Mouse (Mus musculus) forebrain, embryonic 10.5 days (tissue): ENCODE results near the gene Klk12. TPM values are rescaled to one million over a fixed set of nuclear protein-coding genes. Genes with fewer than 3 reads are reported as not detected.

Source experiments
- DNase-seq: peaks from one replicate; pipeline ENCODE4 v3.0.0-alpha.2; 2017; ENCODE audit warnings: low spot score; ENCODE audit errors: extremely low spot score
- H3K27ac ChIP-seq: fragments of 300-500 bp; sonication (generic); 2 replicates; pipeline ENCODE4 v1.5.1; 2016; ENCODE audit warnings: mild to moderate bottlenecking
- H3K27me3 ChIP-seq: fragments of 300-500 bp; sonication (generic); 2 replicates; pipeline ENCODE4 v1.6.1; 2016; ENCODE audit warnings: mild to moderate bottlenecking; ENCODE audit not compliant: poor library complexity, severe bottlenecking
- H3K36me3 ChIP-seq: fragments of 300-500 bp; sonication (generic); replicated peaks from 2 replicates; pipeline ENCODE4 v1.6.1; 2016; ENCODE audit warnings: mild to moderate bottlenecking, moderate library complexity
- H3K4me1 ChIP-seq: fragments of 300-500 bp; sonication (generic); 2 replicates; pipeline ENCODE4 v1.6.1; 2016
- H3K4me3 ChIP-seq: fragments of 300-500 bp; sonication (generic); 2 replicates; pipeline ENCODE4 v1.5.1; 2016; ENCODE audit warnings: mild to moderate bottlenecking, moderate library complexity
- H3K9me3 ChIP-seq: fragments of 300-500 bp; sonication (generic); 2 replicates; pipeline ENCODE4 v1.6.1; 2016; ENCODE audit warnings: mild to moderate bottlenecking, moderate library complexity
- WGBS: fragments of 180-500 bp; shearing (Covaris S2); methylation state at CpG from one replicate; pipeline ENCODE4 v1.1.7; 2016; 5-methylcytosine and 5-hydroxymethylcytosine counted together
- polyA plus RNA-seq: library from polyadenylated mRNA; unstranded; fragments of >200 nt; fragmentation: Nextera tagmentation; extraction: Ambion mirVana; gene quantifications from 2 replicates; pipeline ENCODE4 v1.2.1, GENCODE M21; 2016

Gene Klk12
- polyA plus RNA-seq, 1 experiment from 2014 or later = not detected

DNA sequence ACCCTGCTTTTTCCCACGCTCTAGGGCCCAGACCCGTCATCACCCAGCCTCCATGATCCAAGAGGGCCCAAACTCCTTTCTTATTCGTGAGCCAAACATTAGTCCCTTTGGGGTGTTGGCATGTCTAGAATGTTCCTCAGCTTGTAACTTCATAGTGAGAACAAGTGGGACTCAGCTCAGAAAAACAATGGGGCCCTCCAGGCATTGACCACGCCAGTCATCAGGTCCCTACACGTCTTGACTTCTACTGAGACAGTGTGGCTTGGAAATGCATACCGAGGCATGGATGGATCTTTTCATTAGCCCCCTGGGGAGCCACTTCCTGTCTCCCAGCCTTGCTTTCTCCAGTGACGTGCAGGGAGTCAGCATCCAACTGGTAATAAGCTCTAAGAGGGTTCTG, 31.2 kb downstream of the Klk12 start:
- H3K27ac ChIP-seq = no peak overlapping the region
- 79% methylated on average over 7 of the region's 7 CpGs for WGBS
- H3K36me3 ChIP-seq = no peaks in the 10 kb centered on the region
- no peaks in the 10 kb centered on the region for H3K9me3 ChIP-seq
- H3K4me1 ChIP-seq = peaks cover 24% of the 10 kb centered on the region
- DNase-seq = no peak
- peaks cover 40% of the 10 kb centered on the region for H3K27me3 ChIP-seq
- H3K4me3 ChIP-seq = no peak overlapping the region

DNA sequence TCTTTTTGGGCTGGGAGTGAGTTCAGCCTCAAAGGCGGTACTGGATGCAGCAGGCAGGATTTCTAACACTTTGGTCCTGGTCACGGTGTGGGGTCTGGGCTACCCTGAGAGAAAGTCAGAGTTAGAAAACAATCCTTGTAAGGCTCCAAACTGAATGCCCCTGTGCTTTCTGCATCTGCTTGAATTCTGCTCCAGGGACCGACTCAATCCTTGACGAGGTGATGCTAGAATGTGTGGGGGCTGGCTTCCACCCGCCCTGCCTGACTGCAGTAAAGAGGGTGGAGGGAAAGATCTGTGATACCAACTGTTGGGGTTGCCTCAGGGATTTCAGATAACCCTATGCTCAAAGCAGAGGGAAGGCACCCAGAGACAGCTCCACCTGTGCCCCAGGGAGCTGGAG, 42.3 kb downstream of the Klk12 start, which contains the start of gene Klk7:
Gene Klk7 (plus strand): TSS at position 301 of the 400 bp plus-strand sequence.
- no peak for DNase-seq
- no peaks in the 10 kb centered on the region for H3K9me3 ChIP-seq
- WGBS = 56% methylated on average over 5 of the region's 5 CpGs
- H3K36me3 ChIP-seq = no peaks in the 10 kb centered on the region
- no peaks in the 10 kb centered on the region for H3K4me1 ChIP-seq
- H3K27ac ChIP-seq = no peak within 1 kb of the TSS
- no peaks in the 10 kb centered on the region for H3K27me3 ChIP-seq
- H3K4me3 ChIP-seq = no peak within 1 kb of the TSS

DNA sequence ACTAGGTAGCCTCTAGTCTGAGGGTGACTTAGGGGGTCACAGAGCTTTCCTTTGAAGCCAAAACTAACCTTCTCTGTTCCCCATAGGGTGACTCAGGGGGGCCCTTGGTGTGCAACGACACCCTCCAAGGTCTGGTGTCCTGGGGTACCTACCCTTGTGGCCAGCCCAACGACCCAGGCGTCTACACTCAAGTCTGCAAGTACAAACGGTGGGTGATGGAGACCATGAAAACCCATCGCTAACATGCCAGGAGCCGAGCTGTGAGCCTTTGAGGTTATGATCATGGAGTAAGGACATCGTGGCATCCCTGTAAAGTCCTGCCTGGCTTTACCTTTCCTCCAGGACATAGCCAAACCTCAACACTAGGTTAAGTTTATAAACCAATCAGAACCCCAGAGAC, 46.5 kb downstream of the Klk12 start:
- no peak overlapping the region for H3K4me3 ChIP-seq
- H3K27me3 ChIP-seq = no peaks in the 10 kb centered on the region
- DNase-seq = no peak
- no peaks in the 10 kb centered on the region for H3K9me3 ChIP-seq
- no peaks in the 10 kb centered on the region for H3K4me1 ChIP-seq
- 88% methylated on average over 7 of the region's 7 CpGs for WGBS
- H3K36me3 ChIP-seq = no peaks in the 10 kb centered on the region
- H3K27ac ChIP-seq = no peak overlapping the region

DNA sequence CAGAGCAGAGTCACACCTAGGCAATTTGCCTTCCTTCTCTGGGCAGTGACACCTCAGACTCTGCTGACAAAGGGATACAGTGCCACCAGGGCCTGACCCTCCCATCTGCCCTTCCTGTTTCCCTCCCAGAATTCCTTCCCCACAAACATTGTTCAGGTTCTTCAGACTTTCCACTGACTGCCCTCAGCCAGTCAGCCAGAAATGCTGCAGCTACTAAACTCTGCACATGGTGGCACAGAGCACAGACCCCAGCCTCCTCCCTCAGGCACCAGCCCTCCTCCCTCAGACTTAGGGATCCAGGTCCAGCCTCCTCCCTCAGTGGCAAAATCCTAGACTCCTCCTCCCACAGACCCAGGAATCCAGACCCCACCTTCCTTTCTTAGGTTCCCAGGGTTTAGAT, 48.0 kb downstream of the Klk12 start:
- H3K27ac ChIP-seq = no peak overlapping the region
- DNase-seq = no peak
- no peak overlapping the region for H3K4me3 ChIP-seq
- H3K27me3 ChIP-seq = no peaks in the 10 kb centered on the region
- H3K9me3 ChIP-seq = no peaks in the 10 kb centered on the region
- no peaks in the 10 kb centered on the region for H3K36me3 ChIP-seq
- H3K4me1 ChIP-seq = no peaks in the 10 kb centered on the region

DNA sequence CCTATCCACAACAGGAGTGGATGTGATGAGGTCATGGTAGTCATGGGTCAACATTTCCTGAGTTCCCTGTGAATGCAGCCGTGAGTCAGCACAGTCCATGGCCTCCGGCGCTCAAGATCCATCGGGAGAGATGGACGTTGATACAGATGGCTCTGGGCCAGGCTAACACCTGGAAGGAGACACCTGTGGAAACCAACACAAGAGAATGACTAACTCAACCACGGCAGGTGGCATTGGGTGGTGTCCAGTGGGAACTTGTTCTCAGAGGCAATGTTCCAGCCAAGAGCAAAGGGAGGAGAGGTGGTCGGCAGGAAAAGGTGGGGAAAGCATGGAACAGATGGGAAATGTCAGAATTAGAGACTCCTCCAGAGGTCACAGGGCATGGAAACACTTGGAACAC, 52.9 kb downstream of the Klk12 start:
- H3K27ac ChIP-seq = no peak overlapping the region
- no peaks in the 10 kb centered on the region for H3K36me3 ChIP-seq
- WGBS = 88% methylated on average over 7 of the region's 7 CpGs

More for the DNA sequence above, 52.9 kb downstream of the Klk12 start:
- Histone ChIP-seq H3K4me1 (no peaks in the 10 kb centered on the region), H3K27me3 (no peaks in the 10 kb centered on the region), H3K9me3 (no peaks in the 10 kb centered on the region), H3K4me3 (no peak overlapping the region)
- no peak for DNase-seq

Other genes with a start within 250 kb of the Klk12 start
- 0.70 and 0.86 TPM in 2 replicates for gene Cd33, start 224.5 kb upstream of the Klk12 start, polyA plus RNA-seq
- gene Zfp658, start 206.6 kb upstream of the Klk12 start, polyA plus RNA-seq = 4.8 and 5.1 TPM in 2 replicates
- 14.6 and 15.3 TPM in 2 replicates for gene Zfp719, start 189.3 kb upstream of the Klk12 start, polyA plus RNA-seq
- 1.5 and 2.3 TPM in 2 replicates for gene Zfp819, start 161.7 kb upstream of the Klk12 start, polyA plus RNA-seq
- gene Ceacam18, start 134.2 kb upstream of the Klk12 start, polyA plus RNA-seq = not detected in 2 replicates
- gene Siglece, start 108.7 kb upstream of the Klk12 start, polyA plus RNA-seq = 0.21 and 0.22 TPM in 2 replicates
- gene Ctu1, start 96.9 kb upstream of the Klk12 start, polyA plus RNA-seq = 15.7 and 18.4 TPM in 2 replicates
- gene Klk14, start 78.5 kb upstream of the Klk12 start, polyA plus RNA-seq = not detected in 2 replicates
- 0.29 and 0.64 TPM in 2 replicates for gene Klk13, start 56.3 kb upstream of the Klk12 start, polyA plus RNA-seq
- 0.11 TPM in 1 of 2 replicates, not detected in the other for gene Klk11, start 5.7 kb downstream of the Klk12 start, polyA plus RNA-seq
- gene Klk10, start 12.1 kb downstream of the Klk12 start, polyA plus RNA-seq = 0.11 and 0.43 TPM in 2 replicates
- not detected in 2 replicates for gene Klk9, start 23.0 kb downstream of the Klk12 start, polyA plus RNA-seq
- 12.6 and 12.8 TPM in 2 replicates for gene Klk8, start 28.7 kb downstream of the Klk12 start, polyA plus RNA-seq
- not detected in 2 replicates for gene Klk7, start 42.4 kb downstream of the Klk12 start, polyA plus RNA-seq
- gene Klk6, start 55.6 kb downstream of the Klk12 start, polyA plus RNA-seq = not detected in 2 replicates
- gene Klk5, start 73.1 kb downstream of the Klk12 start, polyA plus RNA-seq = 0.19 and 0.30 TPM in 2 replicates
- gene Klk4, start 112.3 kb downstream of the Klk12 start, polyA plus RNA-seq = not detected in 2 replicates
- not detected in 2 replicates for gene Klk15, start 164.8 kb downstream of the Klk12 start, polyA plus RNA-seq
- not detected in 2 replicates for gene Klk1b8, start 181.8 kb downstream of the Klk12 start, polyA plus RNA-seq
- not detected in 2 replicates for gene Klk1b1, start 197.9 kb downstream of the Klk12 start, polyA plus RNA-seq
- not detected in 2 replicates for gene Klk1b9, start 207.2 kb downstream of the Klk12 start, polyA plus RNA-seq
- not detected in 2 replicates for gene Klk1b11, start 227.0 kb downstream of the Klk12 start, polyA plus RNA-seq
- not detected in 2 replicates for gene Klk1b26, start 243.3 kb downstream of the Klk12 start, polyA plus RNA-seq